Mouse (Mus musculus) megakaryocyte, embryonic 14.5 days (primary cell): ENCODE results near the gene Ankfy1. TPM values are rescaled to one million over a fixed set of nuclear protein-coding genes. Genes with fewer than 3 reads are reported as not detected.

Experiments
- H3K27me3 ChIP-seq: replicated peaks from 2 replicates; pipeline ENCODE3; 2012; ENCODE audit warnings: inconsistent platforms
- H3K36me3 ChIP-seq: replicated peaks from 2 replicates; pipeline ENCODE3; 2012; ENCODE audit warnings: low read length, inconsistent platforms, mixed read lengths
- H3K4me1 ChIP-seq: 2 replicates; pipeline ENCODE4 v1.6.1; 2012; ENCODE audit warnings: inconsistent platforms
- H3K4me3 ChIP-seq: replicated peaks from 2 replicates; pipeline ENCODE3; 2012; ENCODE audit warnings: moderate library complexity, mild to moderate bottlenecking, inconsistent platforms
- H3K9me3 ChIP-seq: 2 replicates; pipeline ENCODE4 v1.6.1; 2012; ENCODE audit warnings: inconsistent platforms
- FLI1 ChIP-seq: IDR thresholded peaks from 2 replicates; pipeline ENCODE4 v1.6.1; 2012; ENCODE audit warnings: low read length, inconsistent platforms, mixed read lengths
- GATA1 ChIP-seq: IDR thresholded peaks from 3 replicates; pipeline ENCODE4 v1.6.1; 2012; ENCODE audit warnings: mixed read lengths, low read length, inconsistent platforms, borderline replicate concordance
- polyA plus RNA-seq: library from polyadenylated mRNA; stranded (reverse); fragments of >175 nt; gene quantifications from 2 replicates; pipeline ENCODE4 v1.2.3, GENCODE M21; 2012; ENCODE audit warnings: low replicate concordance; ENCODE audit not compliant: insufficient read depth

The Ankfy1 gene
- polyA plus RNA-seq, 1 experiment, result 3.6 TPM

DNA sequence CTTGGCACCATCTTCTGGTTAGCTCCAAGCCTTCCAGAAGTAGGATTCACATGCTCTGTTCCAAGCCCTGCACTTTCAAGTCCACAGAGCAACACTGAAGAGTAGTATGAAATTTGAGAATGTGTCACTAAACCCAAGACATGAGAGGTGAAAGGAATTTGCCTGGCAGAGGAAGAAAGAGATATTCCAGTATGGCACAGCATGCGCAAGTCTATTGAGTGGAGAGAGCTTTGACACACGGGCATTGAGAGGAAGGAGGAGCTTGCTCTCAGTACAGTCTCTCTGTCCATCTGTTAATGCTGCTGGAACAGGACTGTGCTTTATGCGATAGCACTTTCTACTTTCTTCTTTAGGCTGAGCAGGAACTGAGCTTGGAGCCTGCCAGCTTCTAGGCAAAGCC is 113.2 kb downstream of the Ankfy1 start:
- H3K4me3 ChIP-seq, result no peak overlapping the region
- TF ChIP-seq FLI1, result no peak
- TF ChIP-seq GATA1, result no peak
- no peaks in the 10 kb centered on the region for H3K27me3 ChIP-seq
- H3K4me1 ChIP-seq, result peaks cover 78% of the 10 kb centered on the region
- no peaks in the 10 kb centered on the region for H3K9me3 ChIP-seq
- peaks cover 47% of the 10 kb centered on the region for H3K36me3 ChIP-seq

DNA sequence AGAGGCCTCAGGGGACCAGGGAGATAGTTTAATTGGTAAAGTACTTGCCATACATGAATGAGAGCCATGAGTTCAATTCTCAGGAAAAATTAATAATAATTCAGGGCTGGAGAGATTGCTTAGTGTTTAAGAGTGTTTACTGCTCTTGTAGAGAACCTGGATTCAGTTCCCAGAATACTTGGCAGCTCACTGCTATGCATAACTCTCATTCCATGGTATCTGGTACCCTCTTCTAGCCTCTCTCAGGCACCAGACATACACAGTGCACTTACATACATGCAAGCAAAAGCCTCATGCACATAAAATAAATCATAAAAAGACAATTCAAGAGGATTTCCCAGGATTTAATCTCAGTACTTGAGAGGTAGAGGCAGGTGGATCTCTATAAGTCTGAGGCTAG is 114.8 kb downstream of the Ankfy1 start:
- Histone ChIP-seq H3K27me3 (no peaks in the 10 kb centered on the region), H3K4me3 (no peak overlapping the region), H3K36me3 (peaks cover 34% of the 10 kb centered on the region), H3K4me1 (peaks cover 67% of the 10 kb centered on the region), H3K9me3 (no peaks in the 10 kb centered on the region)
- no peak for TF ChIP-seq FLI1

DNA sequence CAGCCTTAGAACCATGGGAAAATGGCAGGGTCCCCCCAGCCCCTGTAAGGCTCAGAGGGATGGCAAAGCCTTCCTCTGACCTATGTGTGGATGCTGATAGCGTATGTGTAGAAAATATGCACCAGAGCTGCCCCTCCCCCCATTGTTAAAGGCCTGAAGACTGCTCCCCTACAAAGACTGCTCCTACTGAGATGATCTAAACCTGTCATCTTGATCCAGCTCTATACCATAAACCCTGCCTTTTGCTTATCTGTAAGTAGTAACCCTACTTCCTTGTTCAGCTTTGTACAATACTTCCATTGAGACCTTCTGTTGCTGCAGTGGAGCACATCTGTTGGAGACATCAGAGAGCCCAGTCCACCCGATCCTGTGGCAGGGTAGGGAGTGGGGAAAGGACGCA is 115.4 kb downstream of the Ankfy1 start:
- TF ChIP-seq GATA1 (no peak), FLI1 (no peak)
- H3K4me3 ChIP-seq, result no peak overlapping the region
- no peaks in the 10 kb centered on the region for H3K9me3 ChIP-seq
- peaks cover 28% of the 10 kb centered on the region for H3K36me3 ChIP-seq
- H3K27me3 ChIP-seq, result no peaks in the 10 kb centered on the region
- peaks cover 66% of the 10 kb centered on the region for H3K4me1 ChIP-seq

DNA sequence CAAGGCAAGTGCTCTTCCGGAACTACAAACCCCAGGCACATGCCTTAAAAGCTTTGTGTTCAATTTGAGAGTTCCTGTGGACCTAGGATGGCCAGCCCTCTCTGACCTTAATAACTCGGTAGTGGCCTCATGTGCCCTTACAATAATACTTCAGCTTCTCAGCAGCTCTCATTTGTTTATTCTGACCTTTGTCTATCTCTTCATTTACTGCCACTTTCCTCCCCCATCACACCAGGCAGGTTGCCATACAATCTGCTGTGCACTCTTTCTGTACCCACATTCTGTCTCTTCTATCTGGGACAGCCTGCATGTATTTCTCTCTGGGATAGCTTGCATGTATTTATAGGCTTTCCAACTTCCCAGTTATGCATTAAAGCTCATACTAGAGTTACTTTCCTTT is 116.8 kb downstream of the Ankfy1 start:
- Histone ChIP-seq H3K9me3 (no peaks in the 10 kb centered on the region), H3K27me3 (no peaks in the 10 kb centered on the region), H3K36me3 (peaks cover 21% of the 10 kb centered on the region), H3K4me1 (peaks cover 74% of the 10 kb centered on the region), H3K4me3 (no peak overlapping the region)
- TF ChIP-seq GATA1, result no peak
- TF ChIP-seq FLI1, result no peak

DNA sequence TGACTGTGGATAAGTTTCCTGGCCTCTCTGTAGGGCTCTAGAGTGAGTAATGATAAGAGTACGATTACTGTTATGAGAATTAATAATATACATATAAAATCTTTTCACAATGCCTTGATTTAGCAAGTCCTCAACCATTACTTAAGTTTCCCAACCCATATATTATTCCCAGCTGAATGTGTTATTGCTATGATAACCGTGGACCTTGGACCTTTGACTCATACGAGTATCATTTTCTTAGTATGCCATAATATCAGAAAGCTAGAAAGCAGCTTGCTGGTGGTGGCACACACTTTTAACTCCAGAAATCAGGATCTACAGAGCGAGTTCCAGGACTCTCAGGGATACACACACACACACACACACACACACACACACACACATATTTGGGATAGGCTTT is 118.2 kb downstream of the Ankfy1 start:
- Histone ChIP-seq H3K27me3 (no peaks in the 10 kb centered on the region), H3K36me3 (peaks cover 13% of the 10 kb centered on the region), H3K9me3 (no peaks in the 10 kb centered on the region), H3K4me3 (no peak overlapping the region), H3K4me1 (peaks cover 73% of the 10 kb centered on the region)
- no peak for TF ChIP-seq GATA1
- TF ChIP-seq FLI1, result no peak

DNA sequence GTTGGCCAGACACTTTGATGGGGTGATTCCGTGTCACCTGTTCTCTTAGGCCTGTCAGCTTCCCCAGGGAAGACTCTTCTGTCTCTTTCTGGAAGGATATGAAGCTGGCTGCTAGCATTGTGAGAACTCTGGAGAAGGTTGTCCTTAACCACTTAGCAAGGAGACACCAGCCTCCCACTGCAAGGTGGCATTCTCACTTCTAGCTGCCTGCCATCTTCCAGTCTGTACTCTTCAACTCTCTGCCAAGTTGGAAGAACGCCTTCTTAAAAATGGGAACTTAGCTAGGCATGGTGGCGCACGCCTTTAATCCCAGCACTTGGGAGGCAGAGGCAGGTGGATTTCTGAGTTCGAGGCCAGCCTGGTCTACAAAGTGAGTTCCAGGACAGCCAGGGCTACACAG is 123.9 kb downstream of the Ankfy1 start:
- Histone ChIP-seq H3K9me3 (no peaks in the 10 kb centered on the region), H3K4me3 (no peak overlapping the region), H3K27me3 (no peaks in the 10 kb centered on the region), H3K4me1 (peaks cover 47% of the 10 kb centered on the region), H3K36me3 (peaks cover 34% of the 10 kb centered on the region)
- TF ChIP-seq GATA1, result no peak
- no peak for TF ChIP-seq FLI1

DNA sequence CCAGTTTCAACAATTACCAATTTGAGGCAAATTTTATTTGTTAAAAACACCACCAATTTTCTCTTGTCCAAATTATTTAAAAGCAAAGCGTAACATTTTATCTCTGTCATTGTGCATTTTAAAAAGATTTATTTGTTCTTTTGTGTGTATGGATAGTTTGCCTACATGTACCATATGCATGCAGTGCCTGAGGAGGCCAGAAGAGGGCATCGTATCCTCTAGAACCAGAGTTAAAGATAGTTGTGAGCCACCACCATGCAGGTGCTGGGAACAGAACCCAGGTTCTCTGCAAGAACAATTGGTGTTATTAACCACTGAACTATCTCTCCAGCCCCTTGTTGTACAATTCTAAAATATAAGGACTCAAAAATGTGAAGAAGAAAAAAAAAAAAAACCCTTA is 124.4 kb downstream of the Ankfy1 start:
- Histone ChIP-seq H3K27me3 (no peaks in the 10 kb centered on the region), H3K4me3 (no peak overlapping the region), H3K36me3 (peaks cover 39% of the 10 kb centered on the region), H3K4me1 (peaks cover 47% of the 10 kb centered on the region), H3K9me3 (no peaks in the 10 kb centered on the region)
- no peak for TF ChIP-seq GATA1
- TF ChIP-seq FLI1, result no peak

DNA sequence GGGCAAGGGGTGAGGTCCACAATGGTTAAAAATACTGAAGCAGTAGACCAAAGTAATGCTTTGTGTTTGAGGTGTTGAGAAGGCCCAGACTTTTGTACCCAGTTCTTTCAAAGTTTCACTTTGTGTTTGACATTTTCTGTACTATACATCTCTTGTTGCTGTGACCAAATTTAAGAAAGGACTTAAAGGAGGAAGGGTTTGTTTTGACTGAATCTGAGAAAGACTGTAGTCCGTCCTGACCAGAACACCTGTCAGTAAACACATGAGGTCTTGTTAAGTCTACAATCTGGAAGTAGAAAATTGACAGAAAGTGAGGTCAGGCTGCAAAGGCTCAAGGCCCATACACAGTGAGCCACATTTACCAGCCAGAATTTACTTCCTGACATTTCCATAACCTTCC is 127.1 kb downstream of the Ankfy1 start:
- TF ChIP-seq GATA1 (no peak), FLI1 (no peak)

DNA sequence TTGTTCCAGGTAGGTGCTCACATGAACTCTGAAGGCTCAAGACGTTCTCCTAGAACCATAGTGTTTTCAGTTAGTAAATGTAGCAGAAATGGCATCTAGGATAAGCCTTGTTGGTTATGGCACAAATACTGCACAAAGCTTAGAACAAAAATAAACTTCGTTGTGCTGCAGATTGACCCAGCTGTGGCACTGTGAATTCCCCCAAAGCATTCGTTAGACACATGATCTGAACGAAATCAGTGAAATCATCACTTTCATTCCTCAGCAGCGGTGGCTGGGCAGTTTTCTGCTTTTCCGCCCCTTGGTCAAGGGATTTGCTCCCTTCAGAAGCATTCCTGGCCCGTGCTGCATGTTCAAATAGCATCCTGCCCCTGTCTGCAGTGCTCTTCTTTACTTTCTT is 128.3 kb downstream of the Ankfy1 start:
- Histone ChIP-seq H3K27me3 (no peaks in the 10 kb centered on the region), H3K36me3 (peaks cover 78% of the 10 kb centered on the region), H3K4me3 (no peak overlapping the region), H3K4me1 (peaks cover 20% of the 10 kb centered on the region), H3K9me3 (no peaks in the 10 kb centered on the region)
- TF ChIP-seq GATA1, result no peak
- TF ChIP-seq FLI1, result no peak

More for the DNA sequence above, 127.1 kb downstream of the Ankfy1 start:
- Histone ChIP-seq H3K27me3 (no peaks in the 10 kb centered on the region), H3K9me3 (no peaks in the 10 kb centered on the region), H3K36me3 (peaks cover 66% of the 10 kb centered on the region), H3K4me3 (no peak overlapping the region), H3K4me1 (peaks cover 27% of the 10 kb centered on the region)

DNA sequence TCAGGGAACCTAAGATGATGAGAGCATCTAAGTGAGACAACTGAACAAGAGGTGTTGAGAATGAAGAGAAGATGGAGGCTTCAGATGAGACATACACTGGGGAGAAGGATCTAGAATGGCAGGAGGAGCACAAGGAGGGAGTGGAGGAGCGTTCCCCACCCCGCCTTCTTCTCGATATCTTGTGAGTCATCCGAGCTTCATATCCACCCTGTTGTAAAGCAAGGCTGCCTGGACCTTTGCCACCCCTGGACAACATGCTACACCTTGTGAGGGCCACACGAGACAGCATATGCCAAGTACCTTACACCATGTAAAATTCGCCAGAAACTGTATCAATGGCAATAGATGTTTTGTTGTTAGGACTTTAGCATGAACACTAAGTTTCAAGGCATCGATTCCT is 131.2 kb downstream of the Ankfy1 start:
- no peak for TF ChIP-seq GATA1
- no peaks in the 10 kb centered on the region for H3K27me3 ChIP-seq
- H3K36me3 ChIP-seq, result peaks cover 93% of the 10 kb centered on the region
- peaks cover 14% of the 10 kb centered on the region for H3K4me1 ChIP-seq
- no peaks in the 10 kb centered on the region for H3K9me3 ChIP-seq
- no peak overlapping the region for H3K4me3 ChIP-seq

Other genes with a start within 250 kb of the Ankfy1 start
- gene Mybbp1a, start 248.7 kb upstream of the Ankfy1 start, polyA plus RNA-seq, result 59.8 and 71.3 TPM in 2 replicates
- 63.1 and 65.1 TPM in 2 replicates for gene Spns2, start 200.1 kb upstream of the Ankfy1 start, polyA plus RNA-seq
- 18.9 and 31.7 TPM in 2 replicates for gene Spns3, start 139.5 kb upstream of the Ankfy1 start, polyA plus RNA-seq
- 13.4 and 25.9 TPM in 2 replicates for gene Ube2g1, start 82.7 kb upstream of the Ankfy1 start, polyA plus RNA-seq
- 0.34 TPM in 1 of 2 replicates, not detected in the other for gene Cyb5d2, start 106.1 kb downstream of the Ankfy1 start, polyA plus RNA-seq
- gene Zzef1, start 106.2 kb downstream of the Ankfy1 start, polyA plus RNA-seq, result 8.9 and 9.1 TPM in 2 replicates